Mouse (Mus musculus) bone marrow macrophage, adult 2 months (primary cell): ENCODE measurements around the gene Acpp.

Experiments used
- CTCF ChIP-seq: IDR thresholded peaks from 2 replicates; pipeline ENCODE4 v1.5.1; 2012; ENCODE audit warnings: low read depth, mild to moderate bottlenecking, low read length, moderate library complexity
- POLR2A ChIP-seq: IDR thresholded peaks from 2 replicates; pipeline ENCODE4 v1.6.1; 2012; ENCODE audit warnings: mild to moderate bottlenecking, low read depth, low read length, borderline replicate concordance

DNA sequence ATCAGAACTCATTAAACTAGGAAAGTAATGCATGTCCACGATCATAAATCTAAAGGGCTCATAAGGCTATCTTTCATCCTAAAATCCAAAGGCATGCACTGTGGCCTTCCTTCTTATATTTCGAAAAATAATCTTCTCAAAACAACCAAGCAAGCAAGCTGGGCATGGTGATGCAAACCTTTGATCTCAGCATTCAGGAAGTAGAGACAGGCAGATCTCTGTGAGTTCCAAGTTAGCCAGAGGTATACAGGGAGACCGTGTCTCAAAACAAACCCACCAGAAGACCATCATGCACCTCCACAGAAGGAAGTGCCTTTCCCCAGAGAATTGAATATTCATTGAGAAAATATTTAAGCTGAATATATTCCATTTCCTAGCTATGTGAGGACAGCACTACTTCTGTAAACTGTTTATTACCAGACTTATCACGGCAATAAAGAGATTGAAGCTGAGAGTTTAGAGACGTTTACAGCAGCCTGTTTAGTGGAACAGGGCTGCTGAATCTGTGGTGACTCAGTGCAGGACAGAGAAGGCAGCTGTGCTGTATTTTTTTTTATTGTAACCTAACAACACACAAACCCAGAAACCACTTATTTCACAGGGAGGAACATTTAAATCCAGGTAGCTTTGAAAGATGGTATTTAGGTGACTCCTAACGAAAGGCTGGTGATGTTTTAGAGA is 90.1 kb downstream of the Acpp start:
- TF ChIP-seq POLR2A = no peak
- no peak for TF ChIP-seq CTCF
